Comparison of ENCODE assay signal across 25 mouse cellular contexts in the genomic region with DNA sequence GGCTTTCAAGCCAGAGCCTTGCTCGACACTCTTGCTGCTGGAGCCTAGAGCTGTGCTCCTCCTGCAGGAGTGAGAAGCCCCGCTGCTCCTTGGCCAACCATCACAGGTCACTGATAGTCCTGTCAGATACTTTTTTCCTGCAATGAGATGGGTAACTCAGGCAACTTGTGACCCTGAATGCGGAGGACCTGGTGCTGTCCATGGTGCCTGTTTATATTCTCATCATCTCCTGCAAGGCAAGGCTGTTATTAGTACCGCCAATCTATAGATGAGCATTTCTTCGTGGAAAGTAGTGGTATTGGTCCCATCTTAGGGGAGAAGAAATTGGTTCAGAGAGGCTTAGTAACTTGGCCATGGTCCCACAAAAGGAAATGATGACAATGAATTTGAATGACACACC. TPM values are rescaled to one million over a fixed set of nuclear protein-coding genes. Genes with fewer than 3 reads are reported as not detected.
DNase-seq lines count a peak whose midpoint lies in the region; ATAC-seq and TF ChIP-seq lines count a peak whose summit lies in the region.
"Had no signal": no experiment of that assay in that cellular context is flagged by ENCODE, and none has a peak within 500 bp of the region (broad histone marks: within the 10 kb centered on the region; RNA-seq: fewer than 3 reads in every experiment).

No protein-coding gene starts in this region.

- 34% methylated on average over 5 of the region's 5 CpGs for WGBS in lung, embryonic 14.5 days
- 47% methylated on average over 5 of the region's 5 CpGs for WGBS in lung, postnatal 0 days

- DNase-seq in lung, embryonic 14.5 days = peak; percentile 52
- DNase-seq in lung, postnatal 0 days (ENCODE audit: low spot score) = no peak
- peak; percentile 11 for DNase-seq in Muller cell, postnatal 12 days (ENCODE audit: inconsistent ontology term)
- DNase-seq in embryo, embryonic 10.5 days (ENCODE audit: low spot score) = peak; percentile 36
- peak; percentile 17 for DNase-seq in mesoderm, embryonic 11.5 days (ENCODE audit: low read depth, low spot score)
- DNase-seq in adrenal gland, adult 18-20 months (ENCODE audit: low spot score in 2 of 2) = no peak
- no peak for DNase-seq in frontal cortex, adult 2 months (ENCODE audit: extremely low spot score in 1 of 2, low spot score in 1 of 2)
- DNase-seq in gastrocnemius, postnatal 4 days (ENCODE audit: low spot score in 2 of 2) = no peak
- DNase-seq: adrenal gland, adult 2 months; adrenal gland, postnatal 25 days; B cell, adult 2 months; cerebellum, adult 2 months; cerebellum, postnatal 14 days; gastrocnemius, postnatal 10 days; heart, adult 2 months; heart, postnatal 14 days; kidney, adult 18-20 months had no signal

- no peak overlapping the region for H3K9ac ChIP-seq in lung, embryonic 14.5 days
- no peak overlapping the region for H3K9ac ChIP-seq in lung, postnatal 0 days (replicated peaks; ENCODE audit: low read depth)
- H3K9ac ChIP-seq: embryonic facial prominence, embryonic 13.5 days; forebrain, embryonic 12.5 days; heart, embryonic 15.5 days; hindbrain, embryonic 14.5 days; intestine, embryonic 15.5 days had no signal

- no peaks in the 10 kb centered on the region for H3K4me1 ChIP-seq in lung, embryonic 14.5 days (ENCODE audit: insufficient read depth)
- H3K4me1 ChIP-seq in lung, postnatal 0 days (ENCODE audit: insufficient read depth, low read depth, low read length) = no peaks in the 10 kb centered on the region
- H3K4me1 ChIP-seq: embryonic facial prominence, embryonic 13.5 days; forebrain, embryonic 12.5 days; heart, embryonic 15.5 days; intestine, embryonic 15.5 days had no signal

- no peaks in the 10 kb centered on the region for H3K27me3 ChIP-seq in lung, embryonic 14.5 days (ENCODE audit: insufficient read depth, low read length)
- no peaks in the 10 kb centered on the region for H3K27me3 ChIP-seq in lung, postnatal 0 days (replicated peaks; ENCODE audit: insufficient read depth, low read length)
- H3K27me3 ChIP-seq: embryonic facial prominence, embryonic 13.5 days; heart, embryonic 15.5 days; intestine, embryonic 15.5 days had no signal

- no peak overlapping the region for H3K4me3 ChIP-seq in lung, embryonic 14.5 days (ENCODE audit: low read depth, low read length)
- no peak overlapping the region for H3K4me3 ChIP-seq in lung, postnatal 0 days (ENCODE audit: low read depth, low read length)
- H3K4me3 ChIP-seq: embryonic facial prominence, embryonic 13.5 days; forebrain, embryonic 12.5 days; heart, adult 2 months; heart, embryonic 15.5 days; intestine, embryonic 15.5 days had no signal

- TF ChIP-seq EP300 in lung, postnatal 0 days (IDR thresholded peaks at IDR 0.05) = no peak

- no peak for ATAC-seq in lung, embryonic 14.5 days (ENCODE audit: insufficient read depth)
- no peak for ATAC-seq in lung, postnatal 0 days
- ATAC-seq: activated CD4-positive, CD25-positive, alpha-beta regulatory T cell, adult 4 months; CD4-positive, CD25-positive, alpha-beta regulatory T cell, adult 4 months; intestine, embryonic 15.5 days had no signal

- H3K9me3 ChIP-seq in lung, embryonic 14.5 days (ENCODE audit: low read depth, low read length) = no peaks in the 10 kb centered on the region
- H3K9me3 ChIP-seq in lung, postnatal 0 days (ENCODE audit: low read length) = no peaks in the 10 kb centered on the region
- H3K9me3 ChIP-seq: embryonic facial prominence, embryonic 13.5 days; heart, embryonic 15.5 days; intestine, embryonic 15.5 days had no signal

- H3K36me3 ChIP-seq in lung, embryonic 14.5 days (ENCODE audit: insufficient read depth) = no peaks in the 10 kb centered on the region
- H3K36me3 ChIP-seq in lung, postnatal 0 days (ENCODE audit: insufficient read depth, low read length) = no peaks in the 10 kb centered on the region
- H3K36me3 ChIP-seq: embryonic facial prominence, embryonic 13.5 days; forebrain, embryonic 12.5 days; heart, embryonic 15.5 days; intestine, embryonic 15.5 days had no signal

- TF ChIP-seq CTCF in lung, embryonic 14.5 days (IDR thresholded peaks at IDR 0.05; ENCODE audit: low read depth) = no peak
- no peak for TF ChIP-seq CTCF in lung, postnatal 0 days (IDR thresholded peaks at IDR 0.05)

- H3K27ac ChIP-seq in lung, embryonic 14.5 days (ENCODE audit: low read depth) = no peak overlapping the region
- no peak overlapping the region for H3K27ac ChIP-seq in lung, postnatal 0 days (ENCODE audit: low read length)
- H3K27ac ChIP-seq: embryonic facial prominence, embryonic 13.5 days; forebrain, embryonic 12.5 days; heart, adult 2 months; heart, embryonic 15.5 days; hindbrain, embryonic 14.5 days; intestine, embryonic 15.5 days had no signal

- no peak overlapping the region for H3K4me2 ChIP-seq in lung, embryonic 14.5 days
- H3K4me2 ChIP-seq in lung, postnatal 0 days (replicated peaks; ENCODE audit: low read depth, low read length) = no peak overlapping the region
- H3K4me2 ChIP-seq: embryonic facial prominence, embryonic 13.5 days; forebrain, embryonic 12.5 days; heart, embryonic 11.5 days; heart, embryonic 15.5 days; hindbrain, embryonic 14.5 days; intestine, embryonic 15.5 days had no signal

RNA-seq across cellular contexts. Expression of gene Nsg1, which starts 14.1 kb away (rescaled TPM):
- polyA plus RNA-seq in lung, embryonic 14.5 days (2014; fragmentation: Nextera tagmentation; extraction: Ambion mirVana) = 18.2 and 23.6 TPM in 2 replicates
- polyA plus RNA-seq in lung, postnatal 0 days (2015; fragmentation: Nextera tagmentation; extraction: Ambion mirVana) = 53.0 and 53.7 TPM in 2 replicates
- total RNA-seq in adrenal gland, adult 18-20 months (2021) = 10 to 100 TPM; 43.5 to 71.0 TPM
- polyA plus RNA-seq in frontal cortex, adult 2 months (2012; rRNA removed) = 342 and 360 TPM in 2 replicates
- 10 to 100 TPM; 24.7 to 26.1 TPM for total RNA-seq in gastrocnemius, postnatal 4 days (2021)

RNA-seq across cellular contexts. Expression of gene Zbtb49, which starts 46.5 kb away (rescaled TPM):
- 12.3 and 14.9 TPM in 2 replicates for polyA plus RNA-seq in lung, embryonic 14.5 days (2014; fragmentation: Nextera tagmentation; extraction: Ambion mirVana)
- polyA plus RNA-seq in lung, postnatal 0 days (2015; fragmentation: Nextera tagmentation; extraction: Ambion mirVana) = 6.7 and 7.4 TPM in 2 replicates
- 1 to 10 TPM; 7.7 to 9.4 TPM for total RNA-seq in adrenal gland, adult 18-20 months (2021)
- 19.6 and 20.9 TPM in 2 replicates for polyA plus RNA-seq in frontal cortex, adult 2 months (2012; rRNA removed)
- total RNA-seq in gastrocnemius, postnatal 4 days (2021) = 1 to 10 TPM; 6.3 to 6.8 TPM

RNA-seq across cellular contexts. Expression of gene Lyar, which starts 46.5 kb away (rescaled TPM):
- 105 and 112 TPM in 2 replicates for polyA plus RNA-seq in lung, embryonic 14.5 days (2014; fragmentation: Nextera tagmentation; extraction: Ambion mirVana)
- 36.4 and 40.4 TPM in 2 replicates for polyA plus RNA-seq in lung, postnatal 0 days (2015; fragmentation: Nextera tagmentation; extraction: Ambion mirVana)
- total RNA-seq in adrenal gland, adult 18-20 months (2021) = 10 to 100 TPM; 17.6 to 23.4 TPM
- polyA plus RNA-seq in frontal cortex, adult 2 months (2012; rRNA removed) = 17.7 and 18.4 TPM in 2 replicates
- total RNA-seq in gastrocnemius, postnatal 4 days (2021) = 10 to 100 TPM; 16.6 to 18.6 TPM

Comparison
In these comparisons a context has a peak if more than half of its experiments do, and no peak if none do; other contexts are left out.
1. DNase-seq: peak in lung, embryonic 14.5 days (single experiment), Muller cell, postnatal 12 days (single experiment), embryo, embryonic 10.5 days (single experiment) and mesoderm, embryonic 11.5 days (single experiment); none in lung, postnatal 0 days (single experiment), adrenal gland, adult 18-20 months (0 of 2), frontal cortex, adult 2 months (0 of 2) and gastrocnemius, postnatal 4 days (0 of 2).